20 mouse cellular contexts compared by ENCODE assay signal in genomic region chr7:98252520-98252919, GRCm38 (mm10). TPM values are rescaled to one million over a fixed set of nuclear protein-coding genes. Genes with fewer than 3 reads are reported as not detected.
"Had no signal": no experiment of that assay in that cellular context is flagged by ENCODE, and none has a peak within 500 bp of the region (broad histone marks: within the 10 kb centered on the region; RNA-seq: fewer than 3 reads in every experiment).

No protein-coding gene starts in this region.

- H3K9ac ChIP-seq: liver, postnatal 0 days; lung, embryonic 15.5 days; midbrain, embryonic 13.5 days; midbrain, embryonic 15.5 days; neural tube, embryonic 12.5 days; stomach, embryonic 15.5 days had no signal

- ATAC-seq: liver, postnatal 0 days; lung, postnatal 0 days; midbrain, embryonic 13.5 days; midbrain, embryonic 15.5 days had no signal

- H3K4me3 ChIP-seq: lung, embryonic 15.5 days; megakaryocyte, embryonic 14.5 days; midbrain, embryonic 13.5 days; midbrain, embryonic 15.5 days; myocyte; neural tube, embryonic 12.5 days; stomach, embryonic 15.5 days had no signal

- H3K4me2 ChIP-seq: lung, embryonic 15.5 days; midbrain, embryonic 11.5 days; midbrain, embryonic 13.5 days; midbrain, embryonic 15.5 days; neural tube, embryonic 12.5 days; stomach, embryonic 15.5 days had no signal

- H3K27me3 ChIP-seq: lung, embryonic 15.5 days; megakaryocyte, embryonic 14.5 days; midbrain, embryonic 13.5 days; midbrain, embryonic 15.5 days; neural tube, embryonic 12.5 days; stomach, embryonic 15.5 days had no signal

- DNase-seq: liver, postnatal 0 days; lung, adult 2 months; lung, postnatal 14 days; lung, postnatal 36 days; right cerebral cortex, postnatal 14 days; thymus, adult 2 months; thymus, postnatal 25 days; thymus, postnatal 4 days had no signal

- H3K4me1 ChIP-seq: lung, embryonic 15.5 days; midbrain, embryonic 13.5 days; midbrain, embryonic 15.5 days; neural tube, embryonic 12.5 days; stomach, embryonic 15.5 days had no signal

- H3K27ac ChIP-seq: lung, embryonic 15.5 days; macrophage; midbrain, embryonic 13.5 days; midbrain, embryonic 15.5 days; neural tube, embryonic 12.5 days; stomach, embryonic 15.5 days; stomach, postnatal 0 days had no signal

- H3K36me3 ChIP-seq: lung, embryonic 15.5 days; midbrain, embryonic 13.5 days; midbrain, embryonic 15.5 days; neural tube, embryonic 12.5 days had no signal

- H3K9me3 ChIP-seq: lung, embryonic 15.5 days; megakaryocyte, embryonic 14.5 days; midbrain, embryonic 13.5 days; midbrain, embryonic 15.5 days; stomach, embryonic 15.5 days had no signal

RNA-seq across cellular contexts. Expression of gene B3gnt6, which starts 53.2 kb away (rescaled TPM):
- total RNA-seq: neutrophil, adult 5-6 weeks had no signal
- polyA plus RNA-seq: macrophage; midbrain, embryonic 11.5 days had no signal
